Mouse (Mus musculus): Measurements from ENCODE around the gene Adamts20.
"Not testable (repeated sequence)": the region's sequence is repeated elsewhere in the genome, so short reads cannot be mapped to it uniquely, and the experiment has no call there.

Adamts20 gene

DNA sequence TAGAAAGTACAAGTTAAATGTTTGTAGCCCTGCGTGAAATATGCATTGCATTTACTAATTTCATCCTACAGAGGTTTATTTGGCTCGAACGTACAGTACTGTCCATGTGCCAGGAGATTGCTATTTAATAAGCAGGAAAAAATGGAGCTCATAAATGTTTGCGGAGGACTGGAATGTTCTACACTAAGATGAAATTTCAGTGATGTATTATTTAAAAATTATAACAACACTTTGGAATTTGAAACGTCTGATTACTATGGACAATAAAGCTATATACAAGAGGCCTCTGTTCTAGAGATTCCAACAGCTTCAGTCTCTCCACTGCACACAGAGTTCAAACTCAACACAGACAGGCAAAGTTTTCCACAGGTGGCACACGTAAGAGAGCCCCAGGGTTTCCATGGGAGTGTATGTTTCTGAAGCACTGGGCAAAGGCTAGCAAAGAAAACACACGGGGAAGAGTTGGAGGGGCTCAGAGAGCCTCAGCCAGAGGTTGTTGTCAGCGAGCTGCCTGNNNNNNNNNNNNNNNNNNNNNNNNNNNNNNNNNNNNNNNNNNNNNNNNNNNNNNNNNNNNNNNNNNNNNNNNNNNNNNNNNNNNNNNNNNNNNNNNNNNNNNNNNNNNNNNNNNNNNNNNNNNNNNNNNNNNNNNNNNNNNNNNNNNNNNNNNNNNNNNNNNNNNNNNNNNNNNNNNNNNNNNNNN is 20.6 kb downstream of the Adamts20 start:
- peak in 1 of 2 experiments; percentile 2 for DNase-seq (ENCODE audit: low spot score in 2 of 2)

DNA sequence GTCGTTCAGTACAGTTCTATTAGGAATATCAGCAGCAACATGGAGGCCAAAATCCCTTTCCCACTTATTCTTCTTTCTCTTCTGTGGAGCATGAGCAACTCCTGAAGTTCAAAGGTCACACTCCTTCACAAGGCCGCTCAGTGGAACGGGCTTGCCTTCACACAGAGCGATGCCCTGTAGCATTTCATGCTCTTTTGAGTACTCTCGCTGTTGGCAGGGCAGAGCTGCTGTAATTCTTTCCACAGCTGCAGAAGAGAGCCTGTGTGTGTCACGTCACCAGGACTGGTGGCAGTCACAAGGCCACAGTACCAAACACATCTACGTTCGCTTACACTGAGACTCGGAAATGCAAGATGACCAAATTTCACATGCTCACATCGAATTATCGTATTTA is 21.2 kb downstream of the Adamts20 start:
- DNase-seq (ENCODE audit: low spot score in 2 of 2) = no peak

DNA sequence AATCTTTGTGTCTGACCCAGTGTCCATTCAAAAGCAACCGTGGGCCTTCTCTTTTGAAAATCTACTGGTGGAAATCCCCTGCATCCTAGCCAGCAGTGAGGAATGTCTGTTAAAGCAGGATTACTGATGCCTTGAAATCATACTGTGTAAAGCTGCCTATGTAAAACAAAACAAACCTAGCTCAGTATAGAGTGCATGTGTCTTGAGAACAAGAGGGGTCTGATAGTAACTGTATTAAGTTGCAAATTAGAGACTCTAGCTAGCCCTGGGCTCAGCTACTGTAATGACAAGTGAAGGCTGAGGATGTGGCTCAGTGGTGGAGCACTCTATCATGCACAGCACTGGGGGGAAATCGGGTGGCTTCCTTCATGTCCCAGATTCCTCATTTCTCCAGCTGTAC is 22.2 kb downstream of the Adamts20 start:
- DNase-seq (ENCODE audit: low spot score in 2 of 2) = no peak

DNA sequence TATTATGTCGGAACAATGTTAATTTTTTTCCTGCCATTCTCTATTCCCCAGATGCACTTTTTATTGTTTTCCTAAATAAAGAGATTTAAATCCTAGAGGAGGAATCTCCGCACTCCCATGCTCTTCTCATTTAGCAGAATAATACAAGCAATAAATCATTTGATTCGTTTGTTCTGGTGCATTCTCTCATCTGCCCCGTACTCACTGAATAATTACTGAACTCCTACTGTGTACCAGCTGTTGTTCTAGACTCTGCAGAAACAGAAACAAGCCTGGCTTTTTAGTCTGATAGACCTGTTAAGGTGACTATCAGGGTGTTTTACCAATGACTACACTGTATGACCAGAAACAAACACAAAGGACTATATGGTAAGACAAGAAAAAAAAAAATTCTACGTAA is 29.7 kb downstream of the Adamts20 start:
- no peak for DNase-seq (ENCODE audit: low spot score in 2 of 2)

DNA sequence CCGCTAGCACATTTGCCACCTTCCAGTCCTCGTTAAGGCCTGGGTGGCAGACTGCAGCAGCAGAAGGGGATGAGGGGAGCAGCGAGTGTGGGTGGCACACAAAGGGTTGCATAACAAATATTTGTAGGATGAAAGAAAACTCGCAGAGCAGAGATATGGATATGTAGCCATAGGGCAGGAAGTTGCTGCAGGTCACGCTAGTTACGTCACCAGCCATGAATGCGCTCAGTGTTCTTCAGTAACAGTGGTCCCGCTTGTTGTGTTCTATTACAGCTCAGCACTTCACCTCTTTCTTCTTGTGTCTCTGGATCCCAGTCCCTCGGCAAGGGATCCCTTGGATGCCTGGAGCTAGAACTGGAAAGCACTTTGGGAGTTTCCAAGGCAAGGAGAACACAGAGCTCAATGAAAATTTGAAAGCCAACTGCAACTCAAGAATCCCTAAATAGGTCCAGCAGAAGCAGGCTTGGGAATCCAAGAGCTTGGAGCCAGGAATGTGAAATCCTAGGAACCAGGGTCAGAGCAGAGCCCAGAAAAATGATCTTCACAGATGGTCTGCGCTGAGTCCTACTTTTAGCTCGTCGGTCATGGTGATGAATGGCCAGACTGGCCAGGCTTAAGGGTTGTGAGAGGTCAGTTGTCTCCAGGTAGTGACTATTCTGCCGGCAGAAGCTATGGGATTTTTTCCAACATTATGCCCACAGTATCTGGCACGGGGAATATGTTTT is 34.4 kb downstream of the Adamts20 start:
- DNase-seq (ENCODE audit: low spot score in 2 of 2) = peak; percentile 4

DNA sequence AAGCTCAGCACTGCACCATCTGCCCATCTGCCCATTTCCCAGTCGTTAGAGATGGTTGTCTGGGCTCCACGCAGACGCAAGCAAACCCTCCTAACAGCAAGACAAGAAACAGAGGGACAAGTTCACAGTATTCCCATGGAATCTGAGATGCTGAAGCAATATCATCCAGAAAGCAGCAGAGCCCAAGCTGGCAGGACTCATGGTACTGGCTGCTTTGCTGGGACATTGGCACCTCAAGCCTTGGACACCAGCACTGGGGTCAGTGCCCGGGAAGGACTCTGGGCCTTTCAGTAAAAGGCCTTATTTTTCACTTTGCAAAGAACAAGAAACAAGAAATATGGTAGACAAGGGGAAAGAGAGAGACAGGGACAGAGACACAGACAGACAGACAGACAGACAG is 36.5 kb downstream of the Adamts20 start:
- DNase-seq (ENCODE audit: low spot score in 2 of 2) = no peak

DNA sequence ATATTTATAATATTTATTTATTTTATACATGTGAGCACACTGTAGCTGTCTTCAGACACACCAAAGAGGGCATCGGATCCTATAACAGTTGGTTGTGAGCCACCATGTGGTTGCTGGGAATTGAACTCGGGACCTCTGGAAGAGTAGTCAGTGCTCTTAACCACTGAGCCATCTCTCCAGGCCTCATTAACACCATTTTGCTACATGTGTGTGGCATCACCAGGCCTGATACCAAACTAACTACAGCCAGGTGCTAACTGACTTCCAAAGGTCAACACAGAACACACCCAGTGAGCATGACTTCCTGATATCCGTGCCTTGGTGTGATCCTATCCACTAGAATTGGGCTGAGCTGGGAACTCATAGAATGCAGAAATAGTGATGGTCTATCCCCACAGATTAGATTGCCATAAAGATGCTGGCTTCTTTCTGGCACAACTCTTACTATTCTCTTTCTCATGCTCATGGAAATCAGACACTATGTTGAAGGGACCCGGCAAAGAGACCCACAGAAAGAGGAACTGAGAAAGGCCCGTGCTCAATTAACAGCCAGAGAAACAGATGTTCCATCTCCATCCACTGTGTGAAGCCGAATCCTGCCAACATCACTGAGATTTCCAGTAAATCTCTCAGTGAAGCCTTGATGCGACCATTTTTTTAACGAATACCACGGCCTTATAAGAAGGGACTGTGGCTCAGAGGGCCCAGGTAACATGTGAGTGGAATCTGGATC is 37.6 kb downstream of the Adamts20 start:
- no peak for DNase-seq (ENCODE audit: low spot score in 2 of 2)

DNA sequence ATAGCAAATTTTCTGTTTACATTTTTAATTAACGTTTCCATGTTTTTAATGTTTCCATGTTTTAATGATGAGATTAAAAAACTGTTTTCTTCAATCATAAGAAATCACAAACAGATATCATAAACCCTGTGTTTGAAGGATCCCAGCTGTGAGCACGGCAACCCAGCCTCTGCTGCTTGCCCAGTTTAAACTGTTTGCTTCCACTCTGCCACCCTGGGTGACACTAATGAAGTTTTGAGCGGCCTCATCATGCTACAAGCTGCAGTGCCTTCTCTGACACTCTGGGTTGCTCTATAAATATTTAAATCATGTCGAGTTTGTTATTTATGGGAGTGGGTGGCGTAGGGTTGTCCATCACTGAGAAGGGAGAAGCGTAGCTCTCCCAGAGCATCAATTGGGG is 44.7 kb downstream of the Adamts20 start:
- no peak for DNase-seq (ENCODE audit: low spot score in 2 of 2)

DNA sequence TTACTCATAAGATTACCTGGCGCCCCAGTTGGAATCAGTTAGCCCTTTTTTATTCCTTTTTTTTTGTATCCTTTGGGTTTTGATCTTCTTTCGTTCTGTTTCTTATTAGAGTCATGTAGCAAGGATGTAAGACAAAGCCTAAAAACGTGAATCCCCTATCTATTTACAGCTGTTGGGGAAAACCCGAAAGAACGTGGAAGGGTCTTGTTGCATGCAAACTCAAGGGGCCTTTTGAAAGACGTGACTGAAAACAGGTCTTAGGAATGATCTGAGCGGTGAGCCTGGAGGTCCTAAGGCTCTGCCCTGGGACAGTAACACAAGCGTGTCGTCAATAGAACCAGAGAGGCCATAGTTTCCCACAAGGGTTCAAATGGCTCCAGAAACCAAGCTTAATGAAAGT is 46.1 kb downstream of the Adamts20 start:
- no peak for DNase-seq (ENCODE audit: low spot score in 2 of 2)

DNA sequence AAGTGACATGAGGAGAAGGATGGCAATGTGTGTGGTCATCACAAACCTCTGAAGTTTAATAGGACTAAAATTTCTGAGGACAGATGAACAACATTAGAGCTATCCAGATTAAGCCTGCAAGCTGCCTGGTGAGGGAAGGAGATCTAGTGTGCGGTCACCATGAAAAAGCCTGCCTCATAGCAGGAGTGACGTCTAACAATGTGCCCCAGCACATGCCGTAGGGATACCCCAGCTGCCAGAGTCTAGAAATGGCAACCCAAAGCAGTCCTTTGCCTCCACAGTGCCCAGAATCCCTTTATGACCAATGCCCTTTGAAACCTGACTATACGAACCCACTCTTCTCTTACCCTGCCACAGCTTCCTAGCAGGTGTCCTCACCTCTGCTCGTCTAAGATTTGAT is 46.8 kb downstream of the Adamts20 start:
- no peak for DNase-seq (ENCODE audit: low spot score in 2 of 2)

DNA sequence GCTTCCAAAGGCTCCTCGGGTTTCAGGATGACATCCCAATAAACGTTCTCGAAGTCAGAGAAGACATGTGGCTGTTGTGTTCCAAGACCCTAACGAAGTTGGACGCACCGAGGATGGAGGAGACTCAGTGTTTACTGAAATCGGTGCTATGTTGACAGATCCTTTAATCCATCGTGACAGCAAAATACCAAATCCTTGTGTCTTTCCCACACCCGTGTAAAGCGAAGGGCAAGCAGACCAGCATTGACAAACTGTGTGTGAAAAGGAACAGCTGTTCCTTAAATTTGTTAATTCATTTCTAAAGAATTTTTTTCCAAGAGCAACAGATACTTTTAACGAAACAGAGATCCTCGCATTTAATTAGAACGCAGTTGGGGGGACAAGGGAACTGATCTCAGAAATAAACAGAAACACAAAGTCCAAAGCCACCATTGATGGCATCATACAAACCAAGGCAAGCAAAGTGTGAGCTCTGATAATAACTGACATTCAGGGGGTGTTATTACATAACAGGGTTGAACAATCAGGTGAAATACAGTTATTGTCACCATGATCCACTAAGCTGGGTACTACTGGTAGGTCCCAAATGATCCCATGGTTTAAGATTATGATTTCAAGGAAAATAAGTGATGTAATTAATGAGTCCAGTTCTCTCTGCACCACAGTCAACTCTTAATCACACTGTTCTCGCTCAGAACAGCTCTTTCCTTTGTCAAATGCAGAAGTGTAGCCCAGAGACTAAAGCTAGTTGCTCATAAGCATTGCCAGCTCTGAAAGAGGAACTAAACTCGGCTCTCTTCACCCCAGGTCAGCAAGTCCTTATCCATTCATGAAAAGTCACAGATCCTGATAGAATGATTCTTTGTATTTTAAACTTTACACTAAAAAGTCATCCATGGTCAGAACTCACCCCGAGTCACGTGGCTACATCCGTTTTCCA is 47.7 kb downstream of the Adamts20 start:
- DNase-seq (ENCODE audit: low spot score in 2 of 2) = no peak

DNA sequence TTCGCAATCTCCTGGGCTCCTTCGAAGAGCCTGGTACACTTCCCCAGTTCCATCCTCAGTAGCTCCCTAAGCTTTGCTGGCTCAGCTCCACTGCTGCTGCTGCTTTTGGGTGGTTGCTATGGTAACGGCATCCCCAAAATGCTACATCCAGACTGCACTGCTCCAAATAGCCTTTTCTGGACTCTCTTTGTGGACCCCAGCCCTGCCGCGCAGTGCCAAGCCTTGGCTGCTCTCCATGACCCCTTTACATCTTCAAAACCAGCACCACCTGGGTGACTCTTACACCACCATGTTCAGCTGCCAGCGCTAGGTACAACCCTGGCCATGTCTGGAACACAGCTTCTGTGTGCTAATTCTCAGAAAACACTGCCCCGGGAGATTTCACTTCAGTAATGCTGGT is 55.4 kb downstream of the Adamts20 start:
- no peak for DNase-seq (ENCODE audit: low spot score in 2 of 2)

DNA sequence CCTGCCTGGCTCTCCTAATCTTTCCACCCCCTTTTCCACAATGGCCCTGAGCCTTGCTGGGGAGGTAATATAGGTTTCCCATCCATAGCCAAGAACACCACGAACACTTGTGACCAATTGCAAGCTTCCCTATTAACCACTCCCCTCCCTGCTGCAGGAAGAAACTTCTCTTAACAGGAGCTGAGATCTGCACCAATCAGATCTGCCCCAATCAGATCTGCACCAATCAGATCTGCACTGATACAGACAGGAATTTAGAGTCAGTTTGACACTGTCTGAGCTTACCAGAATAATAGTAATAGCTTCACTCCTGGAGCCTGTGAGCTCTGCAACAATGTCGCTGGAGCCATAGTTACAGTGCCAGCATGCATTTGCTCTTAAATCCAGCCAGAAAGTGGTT is 58.9 kb downstream of the Adamts20 start:
- DNase-seq (ENCODE audit: low spot score in 2 of 2) = no peak

DNA sequence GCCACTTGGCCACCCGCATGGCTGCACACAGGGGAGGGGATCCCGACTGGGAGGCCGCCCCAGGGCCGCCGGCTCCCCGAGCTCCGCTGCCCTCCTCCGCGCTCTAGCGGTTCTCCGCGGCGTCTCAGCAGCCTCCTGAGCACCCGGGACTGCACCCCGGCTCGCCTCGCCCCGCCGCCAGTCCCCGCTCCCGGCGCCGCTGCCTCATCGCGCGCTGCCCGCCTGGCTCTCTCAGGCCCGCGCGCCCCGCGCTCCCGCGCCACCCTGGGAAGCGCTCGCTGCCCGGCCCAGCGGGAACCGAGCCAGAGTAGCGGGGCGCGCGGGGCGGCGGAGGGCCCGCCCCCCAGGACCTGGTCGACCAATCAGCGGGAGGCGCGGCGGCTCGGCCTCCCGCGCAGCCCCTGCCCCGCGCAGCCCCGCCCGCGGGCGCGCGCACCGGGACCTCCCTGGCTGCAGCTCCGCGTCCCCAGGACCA is 61.1 kb downstream of the Adamts20 start:
- peak; percentile 33 to 39 for DNase-seq (ENCODE audit: low spot score in 2 of 2)

DNA sequence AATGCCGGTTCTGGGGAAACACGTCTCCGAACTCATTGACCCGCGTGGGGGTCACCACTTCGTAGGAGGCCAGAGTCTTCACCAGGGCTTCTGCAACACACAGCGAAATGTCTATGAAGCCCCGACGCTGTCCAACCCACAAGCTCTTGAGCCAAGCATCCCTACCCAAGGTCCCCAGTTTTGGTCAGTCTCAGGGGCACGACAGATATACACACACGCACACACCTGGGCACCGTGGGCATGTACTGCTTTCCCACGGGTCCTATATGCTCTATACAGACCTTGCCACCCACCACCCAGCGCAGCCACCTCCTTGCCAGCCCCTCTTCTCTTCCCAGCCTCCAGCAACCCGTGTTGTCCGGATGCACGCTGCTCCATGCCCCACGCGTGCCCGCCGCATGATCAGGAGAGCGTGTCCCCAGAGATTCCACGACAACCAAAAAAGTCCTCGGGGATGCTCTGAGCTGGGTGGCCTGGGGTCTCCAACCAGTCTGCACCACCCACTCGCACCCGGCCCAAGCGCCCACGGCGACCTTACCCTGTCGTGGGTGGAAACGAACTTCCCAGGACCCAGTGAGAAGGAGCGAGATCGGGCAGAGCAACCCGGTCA is 61.7 kb downstream of the Adamts20 start:
- no peak for DNase-seq (ENCODE audit: low spot score in 2 of 2)

DNA sequence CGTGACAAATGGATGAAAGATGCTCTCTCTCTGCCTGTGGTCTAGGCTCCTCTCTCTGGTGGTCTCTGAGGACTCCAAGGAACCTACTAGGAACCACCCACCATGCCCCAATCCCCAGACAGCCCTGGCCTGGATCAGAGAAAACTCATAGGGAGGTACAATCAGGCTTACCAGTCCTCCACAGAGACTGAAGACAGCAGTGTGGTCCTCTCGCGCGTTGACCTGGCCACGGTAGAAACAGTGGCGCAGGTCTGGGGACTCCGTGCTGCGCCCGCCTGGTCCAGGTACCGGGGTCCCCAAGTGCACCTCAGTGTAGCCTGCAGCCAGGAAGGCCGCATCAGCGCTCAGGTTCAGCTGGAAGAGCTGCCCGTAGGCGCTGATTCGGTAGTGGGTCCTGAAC is 62.2 kb downstream of the Adamts20 start:
- no peak for DNase-seq (ENCODE audit: low spot score in 2 of 2)

DNA sequence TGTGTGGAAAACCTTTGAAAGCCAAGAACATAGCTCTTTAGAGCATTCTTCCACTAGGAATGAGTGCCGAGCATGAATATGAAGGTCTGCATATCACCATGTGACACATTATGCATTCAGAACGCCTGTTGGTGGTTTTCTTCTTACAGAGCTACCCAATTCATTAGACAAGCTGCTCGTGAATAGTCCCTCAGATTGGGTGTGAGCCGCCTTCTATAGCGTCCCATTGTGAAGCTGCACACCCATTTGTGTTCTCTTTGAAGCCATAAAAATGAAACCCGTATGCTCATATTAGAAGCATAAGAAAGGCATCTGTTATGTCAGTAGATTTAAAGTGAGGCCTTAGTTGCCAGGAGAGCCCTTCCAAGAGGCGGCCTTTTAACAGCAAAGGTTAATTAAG is 72.5 kb downstream of the Adamts20 start:
- DNase-seq (ENCODE audit: low spot score in 2 of 2) = no peak

DNA sequence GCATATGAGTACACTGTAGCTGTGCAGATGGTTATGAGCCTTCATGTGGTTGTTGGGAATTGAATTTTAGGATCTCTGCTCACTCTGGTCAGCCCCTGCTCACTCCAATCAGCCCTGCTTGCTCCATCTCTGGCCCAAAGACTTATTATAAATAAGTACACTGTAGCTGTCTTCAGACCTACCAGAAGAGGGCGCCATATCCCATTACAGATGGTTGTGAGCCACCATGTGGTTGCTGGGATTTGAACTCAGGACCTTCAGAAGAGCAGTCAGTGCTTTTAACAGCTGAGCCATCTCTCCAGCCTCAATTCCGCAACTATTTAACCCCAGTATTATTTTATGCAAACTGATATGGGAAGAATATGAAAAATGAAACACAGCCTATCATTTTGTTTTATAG is 75.1 kb downstream of the Adamts20 start:
- DNase-seq (ENCODE audit: low spot score in 2 of 2) = not testable (repeated sequence)

DNA sequence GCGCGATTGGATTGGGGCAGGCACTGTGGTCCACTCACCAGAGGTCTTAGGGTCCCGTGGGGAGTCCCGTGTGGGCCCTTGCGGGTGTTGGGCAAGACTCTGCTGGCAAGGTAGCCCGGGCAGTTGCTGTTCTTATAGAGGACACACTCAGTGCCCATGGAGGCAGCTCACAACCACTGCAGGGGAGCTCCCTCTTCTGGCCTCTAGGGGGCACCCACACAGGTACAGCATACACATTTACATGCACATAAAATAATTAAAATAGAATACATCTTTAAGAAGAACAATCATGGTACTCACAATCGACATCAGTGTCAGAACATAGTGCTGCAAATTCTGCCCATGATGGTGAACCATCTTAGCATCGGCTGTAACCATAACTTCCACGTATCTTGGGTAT is 85.8 kb downstream of the Adamts20 start:
- DNase-seq (ENCODE audit: low spot score in 2 of 2) = no peak

DNA sequence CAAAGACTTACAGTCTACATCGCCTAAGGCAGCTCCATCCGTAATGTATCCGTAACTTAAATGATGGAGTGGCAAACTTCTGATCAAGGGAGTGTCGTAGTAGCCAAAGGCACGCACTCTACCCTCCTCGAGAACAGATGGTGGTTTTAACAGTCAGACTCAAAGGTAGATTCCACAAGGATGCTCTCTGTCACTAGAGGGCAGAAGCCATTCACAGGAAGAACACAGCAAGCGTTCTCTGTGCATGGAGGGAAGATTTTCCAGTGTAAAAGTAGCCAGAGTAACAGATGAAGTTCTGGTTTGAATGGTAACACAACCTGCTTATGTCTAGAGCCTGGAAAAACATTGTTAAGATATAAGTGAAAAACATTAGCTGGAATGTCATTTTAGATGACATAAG is 92.7 kb downstream of the Adamts20 start:
- DNase-seq (ENCODE audit: low spot score in 2 of 2) = no peak

DNA sequence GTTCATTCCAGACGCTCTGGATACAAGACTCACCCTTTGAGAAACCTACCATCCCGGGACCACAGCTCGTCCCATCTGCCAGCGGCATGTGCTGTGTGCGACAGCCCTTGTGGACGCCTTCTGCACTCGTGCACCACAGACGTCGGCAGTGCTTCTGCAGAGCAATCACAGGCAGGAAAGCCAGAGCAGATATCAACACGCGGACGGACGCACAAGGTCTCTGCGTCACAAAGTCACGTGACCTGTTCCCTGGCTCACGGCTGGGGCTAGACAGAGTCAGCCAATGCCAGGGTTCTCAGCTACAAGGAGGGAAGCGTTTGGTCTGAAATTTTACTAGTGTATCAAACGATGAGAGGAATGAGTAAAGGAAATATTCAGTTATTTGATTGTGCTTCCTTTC is 116.2 kb downstream of the Adamts20 start:
- peak in 1 of 2 experiments; percentile 1 for DNase-seq (ENCODE audit: low spot score in 2 of 2)
